Mouse (Mus musculus): ENCODE data around the gene Dag1.
"Not testable (repeated sequence)": the region's sequence is repeated elsewhere in the genome, so short reads cannot be mapped to it uniquely, and the experiment has no call there.

Dag1 gene

DNA sequence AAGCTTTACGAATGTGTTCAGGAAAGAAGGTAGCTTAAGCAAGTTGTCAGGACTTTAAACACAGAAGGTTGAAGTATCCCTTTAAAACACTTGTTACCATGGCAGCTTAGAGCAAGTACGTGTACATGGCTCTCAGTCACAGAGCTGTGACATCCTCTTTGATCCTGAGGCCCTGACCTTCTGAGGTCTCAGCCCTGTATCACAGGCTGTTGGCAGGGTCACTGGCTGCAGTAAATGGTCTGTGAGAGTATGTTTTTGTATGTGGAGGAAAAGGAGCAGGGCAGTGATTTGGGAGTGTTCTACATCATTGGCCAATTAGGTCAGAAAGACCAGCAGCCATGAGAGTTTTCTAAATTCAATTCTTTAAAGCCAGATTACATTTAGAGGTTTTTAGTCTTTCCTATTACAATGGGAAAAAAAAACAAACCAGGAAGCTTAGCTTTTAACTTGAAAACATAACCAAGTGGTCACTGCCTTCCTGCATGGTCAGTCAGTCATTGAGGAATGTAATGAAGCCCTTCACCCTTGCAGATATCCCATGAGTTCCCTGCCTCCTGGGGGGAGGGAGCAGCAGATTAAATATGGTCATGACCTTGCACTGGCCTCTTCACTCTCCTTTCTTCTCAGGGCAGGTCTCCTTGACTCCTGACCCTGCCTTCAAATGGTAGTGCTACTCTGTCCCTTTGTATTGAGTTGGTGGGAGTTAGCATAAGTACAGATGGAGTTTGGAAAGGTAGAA lies 35.7 kb downstream of the Dag1 start:
- DNase-seq (ENCODE audit: low read depth): no peak

DNA sequence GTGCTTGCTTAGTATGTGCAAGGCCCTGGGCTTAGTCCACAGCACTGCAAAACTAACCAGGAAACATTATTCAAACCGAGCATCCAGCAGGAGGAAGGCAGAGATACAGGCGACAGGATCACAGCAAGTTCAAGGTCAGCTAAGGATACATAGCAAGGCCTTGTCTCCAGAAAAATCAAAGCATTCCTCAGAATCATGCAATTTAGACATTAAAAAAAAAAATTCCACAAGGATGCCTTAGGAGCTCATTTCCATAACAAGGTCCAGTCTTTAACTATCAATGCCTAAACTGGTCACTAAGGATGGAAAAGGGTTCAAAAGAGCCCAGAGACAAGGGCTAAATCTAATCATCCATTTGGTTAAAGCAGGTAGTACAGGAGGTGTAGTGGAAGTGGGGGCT lies 38.6 kb downstream of the Dag1 start:
- DNase-seq (ENCODE audit: low read depth): no peak

DNA sequence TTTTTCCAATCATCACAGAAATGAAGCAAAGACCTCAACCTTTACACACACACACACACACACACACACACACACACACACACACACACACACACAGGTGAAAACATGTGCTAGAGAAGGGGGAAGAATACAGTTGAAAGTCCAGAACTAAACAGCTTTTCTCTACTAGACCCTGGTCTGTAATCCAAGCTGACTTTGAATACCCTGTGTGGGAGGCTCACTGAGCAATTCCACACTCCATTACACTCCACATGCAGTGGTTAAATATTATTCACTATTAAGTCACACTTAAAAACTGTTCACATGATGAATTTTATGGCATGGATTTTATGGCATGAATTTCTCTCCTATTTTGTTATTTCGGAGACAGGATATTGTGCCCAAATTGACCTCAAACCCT lies 40.1 kb downstream of the Dag1 start:
- no peak for DNase-seq (ENCODE audit: low read depth)

DNA sequence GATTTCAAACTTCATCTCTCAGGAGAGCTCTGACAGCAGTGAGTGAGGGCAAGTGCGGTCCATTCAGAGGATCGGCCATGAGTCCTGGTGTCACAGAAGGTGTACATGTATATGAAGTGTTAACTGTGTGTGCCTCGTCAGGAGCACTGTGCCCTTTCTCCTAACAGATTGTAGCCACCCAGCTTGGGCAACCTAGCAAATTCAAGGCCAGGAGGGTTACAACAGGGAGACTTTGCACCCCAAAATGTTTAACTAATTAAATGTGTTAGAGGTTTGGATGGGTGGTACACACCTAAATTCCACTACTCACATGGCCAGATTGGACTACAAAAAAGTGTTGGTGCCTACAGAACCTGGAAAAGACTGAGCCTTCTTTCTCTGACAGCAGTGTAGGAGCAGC lies 42.2 kb downstream of the Dag1 start:
- no peak for DNase-seq (ENCODE audit: low read depth)

DNA sequence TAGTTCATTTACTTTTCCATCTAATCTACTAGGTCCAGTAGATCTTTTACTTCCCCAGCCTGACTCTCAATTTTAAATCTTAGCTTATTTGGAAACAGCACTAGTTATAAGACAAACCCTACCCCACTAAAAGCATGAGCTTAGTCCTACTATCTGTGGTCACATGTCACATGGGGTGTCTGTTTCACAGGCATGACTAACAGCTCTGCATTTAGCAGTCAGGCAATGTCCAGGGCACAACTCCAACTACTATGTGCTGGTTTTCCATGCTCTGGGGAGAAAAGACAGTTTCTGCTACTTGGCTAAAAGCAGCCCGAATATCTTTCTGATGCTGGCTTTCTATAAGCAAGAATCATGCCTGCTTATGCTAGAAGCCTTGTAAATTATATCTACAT lies 43.4 kb downstream of the Dag1 start:
- peak; percentile 86 for DNase-seq (ENCODE audit: low read depth)

DNA sequence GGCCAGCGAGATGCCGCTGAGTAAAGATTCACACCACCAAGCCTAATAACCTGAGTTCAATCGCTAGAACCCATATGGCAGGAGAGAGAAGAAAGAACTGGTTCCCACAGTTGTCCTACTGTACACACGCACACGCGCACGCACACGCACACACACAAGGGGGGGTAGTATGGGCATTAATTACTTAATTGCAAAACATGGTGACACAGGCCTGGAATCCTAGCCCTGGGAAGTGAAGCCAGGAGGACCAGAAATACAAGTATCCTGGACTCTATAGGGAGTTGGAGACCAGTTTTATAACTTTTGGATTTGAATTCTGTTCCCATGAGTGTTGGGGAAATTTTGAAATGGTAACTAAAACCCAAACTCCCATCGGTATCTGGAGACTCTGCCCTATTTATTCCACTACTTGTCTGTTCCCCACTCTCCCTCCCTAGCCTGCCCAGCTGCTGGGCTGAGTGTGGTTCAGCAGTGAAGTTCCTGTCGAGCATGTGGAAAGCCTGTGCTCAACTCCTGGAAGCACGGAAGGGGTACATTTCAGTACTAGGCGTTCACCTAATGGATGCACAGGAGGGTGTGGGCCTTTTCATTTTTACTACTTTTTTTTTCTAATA lies 43.9 kb downstream of the Dag1 start:
- DNase-seq (ENCODE audit: low read depth): peak; percentile 42

DNA sequence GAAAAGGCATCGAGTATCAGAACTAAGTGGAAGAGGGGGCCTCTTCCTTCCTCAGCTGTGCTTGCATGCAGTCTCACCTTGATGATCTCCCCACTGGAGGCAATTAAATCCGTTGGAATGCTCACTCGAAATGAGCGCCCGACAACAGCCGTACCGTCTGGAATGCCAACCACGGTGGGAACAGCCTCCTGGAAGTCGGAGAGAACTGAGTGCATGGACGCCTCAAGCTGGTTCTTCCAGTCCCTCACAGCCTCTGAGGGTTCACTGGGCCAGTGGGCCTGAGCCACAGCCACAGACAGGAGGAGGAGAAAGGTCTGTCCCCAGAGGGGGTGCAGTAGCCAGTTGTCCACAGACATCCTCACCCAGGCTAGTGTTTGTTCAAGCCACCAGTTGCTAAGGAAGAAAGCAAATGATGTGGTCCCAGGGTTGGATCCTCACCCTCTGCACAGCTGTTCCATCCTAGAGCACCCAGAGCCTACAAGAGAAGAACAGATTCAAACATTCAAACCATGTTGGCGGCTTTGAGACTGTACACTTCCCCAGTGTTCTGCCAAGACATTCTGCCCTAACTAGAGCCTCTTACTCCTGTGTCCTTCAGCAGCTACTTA lies 45.7 kb downstream of the Dag1 start:
- no peak for DNase-seq (ENCODE audit: low read depth)

DNA sequence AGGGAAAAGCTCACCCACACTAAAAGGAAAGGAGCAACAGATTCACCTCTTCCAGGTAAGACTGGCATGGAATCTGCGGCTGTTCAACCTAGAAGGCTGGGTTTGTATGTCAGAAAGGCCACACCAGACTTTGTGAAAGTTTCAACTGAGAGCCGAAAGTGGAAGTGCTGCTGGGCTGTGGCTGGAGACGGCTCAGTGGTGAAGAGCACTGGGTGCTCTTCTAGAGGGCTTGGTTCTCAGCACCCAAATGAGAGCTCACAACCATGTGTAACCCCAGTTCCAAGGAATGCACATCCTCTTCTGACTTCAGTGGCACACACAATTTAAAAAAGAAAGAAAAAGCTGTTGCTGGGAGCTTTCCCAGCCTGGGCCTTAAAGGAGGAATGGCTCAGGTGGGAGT lies 46.4 kb downstream of the Dag1 start:
- DNase-seq (ENCODE audit: low read depth): no peak

DNA sequence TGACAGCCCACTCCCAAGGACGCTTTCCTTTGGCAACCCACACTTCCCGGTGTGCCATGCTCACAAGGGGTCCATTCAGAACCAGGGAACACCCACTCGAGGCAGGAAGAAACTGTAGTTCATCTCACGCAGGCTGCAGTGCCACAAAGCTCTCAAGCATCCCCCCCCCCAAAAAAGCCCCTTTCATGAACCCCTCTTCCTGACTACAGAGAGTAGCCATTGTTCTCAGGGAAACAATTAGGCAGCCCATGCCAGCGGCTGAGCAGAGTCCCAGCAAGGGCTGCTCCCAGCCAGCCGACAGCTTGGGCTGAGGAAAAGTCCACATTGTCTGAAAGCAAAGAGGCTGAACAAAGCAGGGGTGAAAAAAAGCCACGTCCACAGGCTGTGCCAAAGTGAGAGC lies 50.7 kb downstream of the Dag1 start:
- no peak for DNase-seq (ENCODE audit: low read depth)

DNA sequence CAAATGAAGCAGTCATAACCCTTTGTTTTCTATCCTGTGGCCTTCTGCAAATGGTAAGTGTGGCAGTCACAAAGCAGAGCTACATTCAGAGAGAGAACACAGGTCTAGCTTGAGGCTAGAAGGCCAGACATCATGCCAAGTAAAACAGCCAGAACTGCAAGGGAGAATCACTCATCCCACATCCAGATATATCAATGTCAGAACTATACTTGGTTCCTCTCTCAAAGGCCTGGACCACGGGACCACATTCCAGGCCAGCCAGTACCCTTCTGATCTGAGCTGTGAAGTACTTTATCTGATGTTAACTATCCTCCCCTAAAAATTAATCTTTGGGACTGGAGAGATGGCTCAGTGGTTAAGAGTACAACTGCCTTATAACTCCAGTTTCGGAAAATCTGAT lies 51.3 kb downstream of the Dag1 start:
- DNase-seq (ENCODE audit: low read depth): peak; percentile 24

DNA sequence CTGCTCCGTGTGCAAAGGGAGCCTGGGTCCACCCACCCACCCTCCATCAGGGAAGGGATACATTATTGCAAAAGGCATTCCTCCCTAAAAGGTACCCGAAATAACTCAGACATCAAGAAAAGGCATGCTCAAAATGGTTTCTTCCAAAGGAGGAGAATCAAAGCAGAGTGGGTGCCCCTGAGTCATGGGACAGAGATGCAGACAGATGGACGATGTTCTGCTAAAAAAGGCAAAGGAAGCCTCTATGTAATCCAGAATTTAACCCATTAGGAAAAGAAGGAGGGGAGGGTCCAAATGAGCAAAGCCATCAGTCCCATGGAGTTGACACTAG lies 58.2 kb downstream of the Dag1 start:
- no peak for DNase-seq (ENCODE audit: low read depth)

DNA sequence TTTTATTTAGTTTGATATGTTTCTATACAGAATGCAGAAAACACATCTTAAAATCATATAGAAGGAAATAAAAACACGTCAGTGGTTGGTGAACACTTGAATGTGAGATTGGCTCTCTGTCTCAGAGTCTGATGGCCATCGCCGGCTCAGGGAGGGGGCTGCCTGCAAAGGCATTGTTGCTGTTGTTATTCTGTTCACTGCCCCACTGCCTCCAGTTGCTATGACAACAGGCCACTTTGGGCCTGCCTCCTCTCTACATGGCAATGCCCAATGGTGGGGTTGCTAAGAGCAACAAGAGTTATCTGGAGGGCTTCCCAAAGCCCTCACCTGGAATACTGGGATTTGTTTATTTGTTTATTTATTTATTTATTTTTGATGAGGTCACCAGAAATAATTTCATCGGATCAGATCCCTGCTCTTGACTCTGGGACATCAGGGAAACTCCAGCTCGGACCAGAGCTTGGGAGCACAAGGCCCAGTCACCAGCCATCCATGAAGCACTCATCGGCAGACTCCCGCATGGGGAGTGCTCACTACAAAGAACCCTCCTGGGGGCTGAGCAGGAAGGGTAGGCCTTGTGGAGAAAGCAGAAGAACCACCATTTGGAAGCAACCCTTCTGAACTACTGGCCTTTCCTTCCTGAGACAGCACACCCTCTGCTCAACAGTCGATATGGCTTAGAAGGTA lies 58.7 kb downstream of the Dag1 start:
- DNase-seq (ENCODE audit: low read depth): no peak

DNA sequence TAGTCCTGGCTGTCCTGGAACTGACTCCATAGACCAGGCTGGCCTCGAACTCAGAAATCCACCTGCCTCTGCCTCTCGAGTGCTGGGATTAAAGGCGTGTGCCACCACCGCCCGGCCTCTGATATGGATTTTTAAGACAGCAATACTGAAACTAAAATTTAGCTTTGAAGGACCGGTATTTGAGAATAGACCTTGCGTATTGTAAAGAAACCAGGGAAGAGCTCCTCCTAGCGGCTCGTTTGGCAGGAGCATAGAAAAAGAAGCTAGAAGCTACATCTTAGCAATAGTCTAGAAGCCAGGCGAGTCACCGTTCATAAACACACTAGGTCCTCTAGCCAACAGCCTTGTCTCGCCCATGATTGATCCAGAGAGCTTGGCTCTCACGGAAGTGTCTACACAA lies 60.7 kb downstream of the Dag1 start:
- DNase-seq (ENCODE audit: low read depth): peak; percentile 88

DNA sequence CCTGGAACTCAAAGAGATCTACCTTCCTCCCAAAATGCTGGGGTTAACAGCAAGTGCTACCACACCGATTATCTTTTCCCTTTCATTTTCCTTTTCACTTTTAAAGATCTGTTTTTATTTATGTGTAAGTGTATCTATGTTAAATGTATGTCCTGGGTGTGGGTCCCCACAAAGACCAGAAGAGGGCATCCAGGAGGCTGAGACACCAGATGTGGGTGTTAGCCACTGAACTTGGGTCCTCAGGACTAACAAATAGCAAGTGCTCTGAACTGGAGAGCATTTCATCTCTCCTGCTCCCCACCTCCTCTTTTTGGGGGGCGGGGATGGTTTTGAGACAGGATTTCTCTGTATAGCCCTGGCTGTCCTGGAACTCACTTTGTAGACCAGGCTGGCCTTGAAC lies 61.6 kb downstream of the Dag1 start:
- peak; percentile 42 for DNase-seq (ENCODE audit: low read depth)

DNA sequence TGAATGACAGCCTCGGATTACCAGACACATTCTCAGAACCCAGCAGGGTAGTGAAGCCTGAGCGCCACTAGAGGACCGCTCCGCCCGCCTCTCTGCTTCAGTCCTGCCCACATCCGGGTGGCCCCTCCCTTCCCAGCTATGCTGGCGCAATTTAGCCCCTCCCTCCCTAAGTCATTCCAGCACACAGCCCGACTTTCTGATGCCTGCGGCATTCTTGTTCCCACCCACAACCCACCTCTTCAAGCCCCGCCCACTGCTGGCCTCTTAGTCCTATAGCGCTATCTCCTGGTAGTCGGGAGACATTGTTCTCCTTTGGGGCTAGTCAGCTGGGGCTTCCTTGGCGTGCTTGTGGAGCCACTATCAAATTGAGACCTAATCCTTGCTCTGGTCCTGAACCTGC lies 62.6 kb downstream of the Dag1 start:
- DNase-seq (ENCODE audit: low read depth): peak; percentile 98

DNA sequence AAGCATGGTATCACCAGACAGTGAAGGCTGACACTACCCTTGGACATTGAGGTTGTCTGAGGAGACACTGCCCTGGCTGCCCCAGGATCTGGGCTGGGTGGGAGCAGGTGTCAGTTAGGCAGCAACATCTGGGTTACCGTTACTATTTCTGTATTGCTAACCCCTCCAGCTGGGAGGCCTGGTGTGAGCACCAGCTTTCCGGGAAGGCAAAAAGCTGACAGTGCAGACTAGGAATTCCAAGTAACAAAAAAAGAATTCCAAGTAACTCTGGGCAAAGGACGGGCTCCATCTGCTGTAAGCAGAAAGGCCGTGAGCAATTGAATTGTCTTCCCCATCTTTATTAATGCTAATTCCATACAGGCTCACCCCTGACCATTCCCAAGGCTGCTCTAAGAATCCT lies 65.1 kb downstream of the Dag1 start:
- DNase-seq (ENCODE audit: low read depth): peak; percentile 70

DNA sequence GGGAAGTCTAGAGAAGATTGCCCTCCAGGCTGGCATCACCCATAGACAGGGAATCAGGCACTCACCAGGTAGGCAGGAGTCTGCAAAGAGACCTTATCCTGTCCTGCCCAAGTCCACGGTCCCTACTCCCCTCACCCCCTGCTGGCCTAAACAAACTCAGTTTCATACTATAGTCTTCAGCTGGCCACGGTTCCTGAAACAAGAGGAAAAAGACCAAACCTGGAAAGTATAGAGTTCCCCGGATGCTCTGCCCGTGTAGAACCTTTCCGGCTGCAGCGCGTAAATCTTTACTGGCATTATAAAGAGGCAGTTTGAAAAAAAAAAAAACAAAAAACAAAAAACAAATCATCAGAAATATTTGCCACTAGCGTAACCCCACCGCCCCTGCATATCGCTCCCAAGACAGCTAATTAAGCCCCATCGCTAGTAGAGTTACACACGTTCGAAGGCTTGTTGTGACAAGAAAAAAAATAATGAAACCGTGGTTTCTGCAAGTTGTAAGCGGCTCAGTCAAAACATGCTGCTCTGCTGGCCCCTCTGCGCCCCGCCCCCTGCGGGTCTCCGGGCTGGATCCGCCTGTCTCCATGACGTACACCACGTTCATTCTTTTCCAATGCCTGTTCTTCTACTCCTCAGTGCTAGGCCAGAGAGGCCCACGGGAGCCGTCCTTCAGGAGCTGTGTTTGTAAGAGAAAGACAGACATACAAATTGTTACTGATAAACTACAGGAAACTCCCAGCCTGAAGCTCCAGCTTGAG lies 66.7 kb downstream of the Dag1 start:
- DNase-seq (ENCODE audit: low read depth): no peak

DNA sequence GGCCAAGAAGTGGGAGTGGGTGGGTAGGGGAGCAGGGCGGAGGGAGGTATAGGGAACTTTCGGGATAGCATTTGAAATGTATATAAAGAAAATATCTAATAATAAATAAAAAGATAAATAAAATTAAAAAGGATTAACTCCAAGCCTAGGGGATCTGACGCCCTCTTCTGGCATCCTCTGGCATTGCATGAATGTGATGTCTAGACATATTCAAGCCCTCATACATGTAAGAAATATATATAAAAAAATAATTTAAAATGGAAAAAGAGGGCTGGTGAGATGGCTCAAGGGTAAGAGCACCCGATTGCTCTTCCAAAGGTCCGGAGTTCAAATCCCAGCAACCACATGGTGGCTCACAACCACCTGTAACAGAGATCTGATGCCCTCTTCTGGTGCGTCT lies 67.5 kb downstream of the Dag1 start:
- DNase-seq (ENCODE audit: low read depth): not testable (repeated sequence)

DNA sequence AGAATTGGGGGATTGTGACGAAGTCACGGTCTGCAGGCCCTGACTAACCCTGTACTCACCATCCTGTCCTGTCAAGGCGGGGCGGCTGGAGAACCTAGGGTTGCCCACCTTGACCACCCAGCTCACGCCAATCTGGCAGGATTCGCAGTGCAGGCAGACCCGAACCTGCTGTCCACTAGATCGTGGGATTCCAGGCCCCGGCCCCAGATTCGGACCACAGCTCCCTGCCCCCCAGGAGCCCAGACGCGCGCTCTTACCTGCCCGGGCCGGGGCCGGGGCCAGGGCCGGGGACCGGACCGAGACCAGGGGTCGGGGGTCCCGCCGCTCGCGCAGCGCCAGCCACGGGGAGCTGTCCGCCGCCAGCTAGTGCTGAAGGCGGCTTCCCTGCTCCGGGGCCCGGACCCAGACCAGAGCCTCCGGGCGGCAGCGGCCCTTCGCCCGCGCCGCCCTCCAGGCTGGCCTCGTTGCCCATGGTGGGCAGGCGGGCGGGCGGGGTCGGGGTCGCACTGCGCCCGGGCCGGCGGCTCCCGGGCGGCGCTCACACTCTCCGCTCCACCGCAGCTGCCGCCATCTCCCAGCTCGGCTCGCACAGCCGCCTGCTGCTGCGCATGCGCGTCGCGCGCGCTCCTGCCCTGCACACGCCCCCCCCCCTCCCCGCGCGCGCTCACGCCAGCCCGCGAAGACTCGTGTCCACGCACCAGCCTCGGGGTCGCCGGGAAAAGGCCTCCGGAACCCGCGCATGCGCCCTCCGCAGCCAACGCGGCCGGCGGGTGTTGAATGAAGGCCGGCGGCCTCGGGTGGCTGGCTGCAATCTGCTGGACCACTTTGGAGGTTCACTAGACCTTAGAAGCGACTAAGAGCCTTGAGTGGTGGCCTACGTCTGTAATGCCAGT lies 73.7 kb downstream of the Dag1 start, which contains the start of gene Bsn:
Gene Bsn (minus strand): TSS at position 598 of the 893 bp plus-strand sequence.
- DNase-seq (ENCODE audit: low read depth): no peak

DNA sequence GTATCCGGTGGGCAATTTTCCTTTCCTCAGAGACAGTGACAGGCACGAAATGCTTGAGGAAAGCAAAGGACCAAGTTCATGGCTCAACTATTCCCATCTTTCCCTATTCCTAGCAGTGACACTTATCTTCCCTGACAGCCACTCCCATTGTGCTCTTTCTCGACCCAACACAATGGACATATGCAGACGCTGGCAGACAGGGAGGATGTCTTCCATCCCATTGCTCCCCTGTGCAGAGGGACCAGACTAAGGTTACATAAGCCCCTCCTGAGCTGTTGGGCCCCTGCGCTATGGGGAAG lies 74.3 kb downstream of the Dag1 start:
- no peak for DNase-seq (ENCODE audit: low read depth)

DNA sequence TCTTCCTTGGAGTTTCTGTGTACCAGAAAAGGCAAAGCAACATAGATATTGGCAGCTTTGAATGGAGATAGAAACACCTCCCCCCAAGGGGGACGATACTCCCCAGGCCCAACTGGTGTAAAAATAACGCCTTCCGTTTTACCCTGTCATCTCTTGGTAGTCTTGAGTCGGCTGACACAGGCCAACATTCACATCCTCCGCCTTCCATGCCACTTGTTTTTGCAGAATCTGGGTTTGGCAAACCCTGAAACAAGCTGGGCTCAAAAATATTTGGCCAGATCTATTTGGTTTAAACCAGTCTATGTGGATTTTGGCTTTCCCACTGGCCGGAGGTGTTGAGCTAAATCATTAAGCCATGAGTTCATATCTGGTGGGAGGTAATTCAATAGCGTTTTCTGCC lies 74.7 kb downstream of the Dag1 start:
- no peak for DNase-seq (ENCODE audit: low read depth)

DNA sequence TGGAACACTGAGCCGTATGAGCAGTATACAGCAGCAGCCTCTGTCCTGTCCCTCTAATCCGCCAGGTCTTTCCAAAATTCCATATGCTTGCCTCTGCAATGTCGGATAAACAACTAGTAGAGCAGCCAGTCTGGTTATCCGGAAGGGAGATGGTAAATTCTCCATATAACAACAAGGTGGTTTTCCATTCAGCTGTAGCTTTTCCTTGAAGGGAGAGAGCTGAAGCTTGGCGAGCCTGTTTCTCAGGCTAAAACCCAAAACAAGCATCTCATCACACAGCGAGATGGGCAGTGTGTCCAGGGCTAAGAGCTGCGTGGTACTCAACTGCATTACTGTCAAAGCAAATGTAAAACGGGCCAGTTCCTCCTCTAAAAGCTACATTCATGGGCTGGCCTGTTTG lies 75.2 kb downstream of the Dag1 start:
- no peak for DNase-seq (ENCODE audit: low read depth)
